Mouse (Mus musculus): ENCODE results near the gene Lca5l.
A peak's percentile ranks its signal among the peaks of the same experiment; 100 is the strongest.

Lca5l gene

GRCm38 (mm10) chr16:96191531-96192506 lies at the start of gene Lca5l:
Gene Lca5l, minus strand, starts transcription at chr16:96192271.
- DNase-seq (ENCODE audit: low spot score), result peak; percentile 99

GRCm38 (mm10) chr16:96235366-96235970 lies 43.4 kb upstream of the Lca5l start, which contains the start of gene B3galt5:
Gene B3galt5, plus strand, starts transcription at chr16:96235801.
- DNase-seq (ENCODE audit: low spot score), result no peak

DNA sequence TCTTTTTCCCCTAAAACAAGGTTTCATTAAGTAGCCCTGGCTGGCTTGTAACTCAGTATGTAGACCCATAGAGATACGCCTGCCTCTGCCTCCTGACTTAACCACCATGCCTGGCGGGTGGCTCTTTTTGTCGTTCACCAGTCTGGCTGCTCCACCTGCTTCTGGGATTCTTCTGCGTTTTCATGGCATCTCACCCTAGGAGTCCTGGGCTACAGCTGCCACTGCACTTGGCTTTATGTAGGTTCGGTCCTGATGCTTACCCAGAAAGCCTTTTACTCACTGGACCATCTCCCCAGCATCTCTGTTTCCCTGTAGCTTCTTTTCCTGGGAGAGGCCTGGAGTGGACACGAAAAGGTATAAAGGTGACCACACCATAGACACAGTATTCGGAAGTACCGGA lies 41.9 kb upstream of the Lca5l start:
- DNase-seq (ENCODE audit: low spot score), result no peak

GRCm38 (mm10) chr16:96231974-96232373 lies 39.9 kb upstream of the Lca5l start:
- no peak for DNase-seq (ENCODE audit: low spot score)

DNA sequence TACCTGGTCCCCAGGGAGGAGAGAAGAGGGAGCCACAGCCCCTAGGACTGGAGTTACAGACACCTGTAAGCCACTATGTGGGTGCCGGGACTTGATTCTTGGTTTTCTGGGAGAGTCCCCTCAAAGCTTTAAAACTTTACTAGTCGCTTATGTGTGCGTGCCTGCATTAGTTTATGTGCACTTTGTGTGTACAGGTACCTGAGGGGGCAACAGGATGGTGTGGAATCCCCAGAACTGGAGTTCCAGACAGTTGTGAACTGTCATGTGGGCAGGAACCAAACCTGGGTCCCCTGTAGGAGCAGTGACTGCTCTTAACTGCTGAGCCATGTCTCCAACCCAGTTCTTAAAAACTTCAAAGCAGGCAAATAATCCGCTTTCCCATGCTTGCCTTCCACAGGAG lies 39.2 kb upstream of the Lca5l start:
- DNase-seq (ENCODE audit: low spot score), result no peak

GRCm38 (mm10) chr16:96230411-96230810 lies 38.3 kb upstream of the Lca5l start:
- DNase-seq (ENCODE audit: low spot score), result no peak

DNA sequence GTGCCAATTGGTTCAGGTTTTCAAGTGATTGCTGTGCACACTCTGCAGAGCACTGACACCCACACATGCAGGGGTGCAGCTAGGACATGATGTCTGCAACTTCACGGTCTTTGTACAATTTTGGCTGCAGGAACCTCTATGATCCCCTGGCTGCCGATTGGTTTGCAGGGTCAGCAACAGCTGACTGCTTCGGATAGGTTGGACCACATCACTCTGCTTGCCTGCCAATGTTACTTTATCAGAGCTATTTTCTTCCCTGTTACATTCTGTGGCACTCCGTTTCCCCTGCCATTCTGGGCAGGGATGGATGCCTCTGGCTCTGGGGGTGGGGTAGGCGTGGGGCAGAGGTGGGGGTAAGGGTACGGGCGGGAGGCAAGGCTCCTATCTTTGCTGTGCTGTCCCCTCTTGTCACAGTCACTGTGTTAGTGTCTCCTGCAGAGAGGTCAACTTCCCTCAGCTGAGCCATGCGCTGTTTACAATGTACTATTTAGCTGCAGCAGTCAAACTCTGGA lies 37.0 kb upstream of the Lca5l start:
- no peak for DNase-seq (ENCODE audit: low spot score)

GRCm38 (mm10) chr16:96228438-96228837 lies 36.4 kb upstream of the Lca5l start:
- no peak for DNase-seq (ENCODE audit: low spot score)

- no peak for DNase-seq (ENCODE audit: low spot score)
Observed at GRCm38 (mm10) chr16:96222452-96222851, 30.4 kb upstream of the Lca5l start.

DNA sequence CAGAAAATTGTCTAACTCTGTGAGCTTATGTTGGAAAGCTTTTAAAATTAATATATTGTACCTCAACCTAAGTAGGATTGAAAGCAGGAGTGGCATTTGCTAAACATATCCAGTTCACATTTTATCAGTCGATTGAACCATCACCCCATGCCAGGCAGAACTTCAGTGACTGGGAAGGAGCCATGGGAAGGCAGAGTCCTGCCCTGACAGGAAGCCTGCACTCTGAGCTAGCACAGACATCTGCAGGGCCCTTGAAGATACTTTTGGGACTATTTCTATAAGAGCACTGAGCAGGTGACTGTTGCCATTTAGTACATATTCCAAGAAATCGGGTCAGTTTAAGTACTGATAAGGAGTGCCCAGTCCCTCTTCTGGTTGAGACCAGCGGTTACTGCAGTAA lies 29.9 kb upstream of the Lca5l start:
- no peak for DNase-seq (ENCODE audit: low spot score)

GRCm38 (mm10) chr16:96221491-96221890 lies 29.4 kb upstream of the Lca5l start:
- no peak for DNase-seq (ENCODE audit: low spot score)

DNA sequence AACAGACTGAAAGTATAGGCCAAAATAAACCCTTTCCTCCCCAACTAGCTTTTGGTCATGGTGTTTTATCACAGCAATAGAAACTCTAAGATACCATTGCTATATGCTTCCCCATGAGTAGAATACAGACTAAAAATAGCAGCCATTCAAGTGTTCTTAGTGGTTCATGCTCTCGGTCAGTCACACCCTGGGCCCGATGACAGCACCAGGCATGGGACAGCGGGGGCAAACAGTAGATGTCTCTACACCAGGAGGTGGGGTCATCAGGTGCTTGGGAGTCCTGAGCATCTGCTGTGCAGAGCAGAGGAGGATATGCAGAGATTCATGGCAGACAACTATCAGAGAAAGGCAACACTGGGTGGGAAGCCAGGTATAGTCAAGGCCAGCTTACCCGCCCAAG lies 21.0 kb upstream of the Lca5l start:
- DNase-seq (ENCODE audit: low spot score), result no peak

DNA sequence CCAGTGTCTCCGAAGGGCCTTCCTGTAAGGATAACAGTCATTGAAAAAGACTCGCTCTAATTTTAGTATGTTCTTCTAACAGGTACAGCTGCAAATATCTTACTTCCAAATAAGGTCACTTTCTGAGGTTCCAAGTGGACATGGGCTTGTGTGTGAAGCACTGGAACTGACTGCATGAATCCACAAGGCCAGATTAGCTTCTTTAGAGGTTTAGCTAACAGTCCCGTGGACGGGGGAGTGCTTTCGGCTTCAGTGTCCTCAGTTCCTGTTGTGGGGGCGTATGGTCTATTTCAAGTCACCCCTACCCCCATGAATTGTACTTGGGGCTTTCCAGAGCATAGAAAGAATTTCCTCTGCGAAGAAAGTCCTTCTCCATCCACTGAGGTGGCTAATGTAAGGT lies 18.8 kb upstream of the Lca5l start:
- DNase-seq (ENCODE audit: low spot score), result no peak

DNA sequence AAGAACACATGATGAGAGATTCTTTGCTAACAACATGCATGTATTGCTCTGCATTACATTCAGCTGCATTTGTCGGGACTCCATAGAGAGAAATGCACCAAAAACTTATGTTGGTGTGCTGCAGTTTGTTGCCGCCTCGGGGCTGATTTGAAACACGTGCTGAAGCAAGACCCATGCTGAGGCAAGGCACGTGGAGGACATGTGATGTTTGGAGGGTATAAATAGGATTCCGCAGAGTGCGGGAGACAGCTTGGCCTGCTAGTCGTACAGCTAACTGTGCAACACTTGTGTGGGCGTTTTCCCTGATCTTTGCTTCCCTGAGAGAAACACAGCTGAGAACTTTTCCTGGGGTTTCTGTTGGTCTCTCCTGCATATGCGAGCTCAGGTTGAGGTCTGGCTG lies 17.7 kb upstream of the Lca5l start:
- no peak for DNase-seq (ENCODE audit: low spot score)

DNA sequence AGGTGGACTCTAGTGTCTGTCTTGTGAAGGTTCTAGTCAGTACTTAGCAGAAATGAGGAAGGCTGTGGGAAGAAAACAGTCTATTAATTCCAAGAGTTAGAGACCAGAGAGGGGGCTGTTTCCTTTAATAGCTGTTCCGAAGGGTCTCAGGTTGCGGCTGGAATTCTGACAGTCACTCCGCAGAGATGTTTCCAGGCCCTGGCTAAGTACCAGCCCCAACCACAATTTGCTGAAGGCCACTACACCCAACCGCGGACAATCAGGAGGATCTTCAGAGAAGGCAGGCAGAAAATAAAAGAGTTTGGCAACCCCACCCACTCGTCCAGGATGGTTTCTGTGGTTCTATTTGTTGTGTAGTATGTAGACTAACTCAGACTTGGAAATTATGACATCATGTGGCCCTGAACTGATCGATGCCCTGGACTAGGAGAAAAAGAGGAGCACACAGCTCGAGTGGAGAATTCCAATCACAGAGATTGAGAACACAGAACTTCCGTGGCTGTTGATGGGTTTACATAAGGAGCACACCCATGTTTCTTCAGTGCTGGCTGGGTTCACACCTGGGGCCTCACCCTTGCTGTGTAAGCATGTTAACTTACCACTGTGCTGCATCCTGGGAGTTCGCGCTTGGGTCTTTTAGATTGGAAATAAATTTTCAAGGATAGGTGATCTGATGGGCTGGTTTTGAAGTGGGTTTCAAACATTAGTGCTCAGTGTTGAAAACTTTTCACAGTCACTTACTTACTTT lies 9.6 kb upstream of the Lca5l start:
- DNase-seq (ENCODE audit: low spot score), result no peak

DNA sequence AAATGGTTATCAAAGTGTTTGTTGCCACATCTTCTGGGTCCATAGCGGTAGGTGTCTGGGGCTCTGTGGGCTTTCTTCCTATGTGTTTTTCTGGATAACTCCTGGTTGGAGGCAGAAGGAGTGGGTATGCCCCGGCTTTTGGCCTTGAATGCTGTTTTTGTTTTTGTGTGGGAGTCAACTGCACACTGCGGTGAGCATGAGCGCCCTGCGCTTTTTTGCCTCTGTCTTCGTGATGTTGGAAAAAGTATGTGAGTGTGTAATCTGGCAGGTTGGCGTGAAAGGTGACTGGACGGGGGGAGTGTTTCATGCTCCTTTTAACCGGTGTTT lies 8.6 kb upstream of the Lca5l start:
- no peak for DNase-seq (ENCODE audit: low spot score)

DNA sequence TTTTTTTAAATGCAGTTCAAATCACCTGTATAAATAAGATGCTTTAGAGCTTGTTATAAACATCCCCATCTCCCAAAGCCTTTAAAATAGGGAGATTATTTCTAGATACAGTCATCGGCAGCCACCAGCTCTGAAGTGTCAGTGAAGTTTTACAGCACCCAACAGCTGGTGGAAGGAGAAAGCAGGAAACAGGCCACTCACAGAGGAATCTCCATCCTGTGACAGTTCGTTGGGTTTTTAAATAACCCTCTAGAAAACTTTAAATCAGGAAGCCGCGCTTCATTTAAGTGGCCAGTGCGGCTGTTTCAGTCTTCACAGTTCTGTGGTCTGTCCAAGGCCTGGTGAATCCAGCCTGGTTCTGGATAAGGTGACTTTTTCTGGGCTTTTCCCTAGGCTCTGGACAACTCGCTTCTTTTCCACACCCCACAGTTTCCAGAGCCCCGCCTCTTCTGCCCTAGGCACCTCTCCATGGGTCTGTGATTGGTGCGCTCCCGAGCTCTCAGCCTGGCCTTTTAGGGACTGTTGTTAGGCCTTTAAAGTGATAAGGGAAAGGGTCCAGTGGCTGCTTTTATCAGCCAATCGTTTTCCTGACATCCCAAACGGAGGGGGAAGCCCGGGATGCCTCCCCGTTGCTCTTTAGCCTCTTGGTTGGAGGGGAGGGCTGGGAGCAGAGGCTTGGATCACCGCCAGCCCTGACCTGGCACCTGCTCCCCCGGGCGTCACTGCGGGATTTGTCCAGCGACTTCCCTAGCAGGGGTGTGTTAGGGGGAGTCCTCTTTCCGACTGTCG lies 8.0 kb upstream of the Lca5l start, which contains the start of gene Sh3bgr:
TSS of gene Sh3bgr (plus strand) at position 538 of the 789 bp plus-strand sequence.
- DNase-seq (ENCODE audit: low spot score), result peak; percentile 25

GRCm38 (mm10) chr16:96187619-96188018 lies 4.5 kb downstream of the Lca5l start:
- DNase-seq (ENCODE audit: low spot score), result no peak

DNA sequence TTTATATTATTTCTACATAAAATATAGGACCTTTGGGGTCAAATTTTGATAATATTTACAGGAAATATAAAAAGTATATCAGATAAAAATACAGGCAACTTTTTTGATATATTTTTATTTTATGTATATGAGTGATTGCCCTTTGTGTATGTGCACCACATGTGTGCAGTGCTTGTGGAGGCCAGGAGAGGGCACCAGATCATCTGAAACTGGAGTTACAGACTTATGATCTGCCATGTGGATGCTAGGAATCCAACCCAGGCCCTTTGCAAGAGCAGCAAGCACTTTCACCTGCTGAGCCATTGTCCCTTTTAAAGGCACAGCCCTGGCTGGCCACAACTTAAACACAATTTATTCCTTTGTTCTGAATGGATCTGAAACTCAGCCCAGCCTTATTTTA lies 12.9 kb downstream of the Lca5l start:
- no peak for DNase-seq (ENCODE audit: low spot score)

GRCm38 (mm10) chr16:96175399-96175798 lies 16.7 kb downstream of the Lca5l start:
- no peak for DNase-seq (ENCODE audit: low spot score)

GRCm38 (mm10) chr16:96173648-96174047 lies 18.4 kb downstream of the Lca5l start:
- DNase-seq (ENCODE audit: low spot score), result no peak

DNA sequence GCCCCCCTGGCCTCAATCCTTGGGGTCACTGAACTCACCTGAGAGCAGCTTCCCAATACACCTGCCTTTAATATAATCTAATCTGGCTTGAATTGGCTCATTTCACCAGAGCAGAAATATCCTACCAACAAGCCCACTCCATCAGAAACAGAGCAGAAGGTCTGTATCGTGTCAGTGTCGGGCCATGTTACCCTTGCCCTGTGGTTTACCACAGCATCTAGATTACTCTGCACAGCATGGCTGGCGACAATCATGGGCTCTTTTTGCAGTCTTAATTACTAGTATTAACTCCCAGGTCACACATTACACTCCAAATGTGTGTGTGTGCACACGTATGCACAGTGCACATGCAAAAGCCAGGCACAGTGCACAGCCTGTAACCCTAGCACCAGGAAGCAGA lies 23.2 kb downstream of the Lca5l start:
- DNase-seq (ENCODE audit: low spot score), result no peak

Measured in urinary bladder, postnatal 10 days (tissue).